Mouse (Mus musculus) R1 (cell line): ENCODE results near the gene Rab42.
A peak's percentile ranks its signal among the peaks of the same experiment; 100 is the strongest.

Source experiments
- DNase-seq: peaks from one replicate; pipeline ENCODE4 v3.0.0-alpha.2; 2018; ENCODE audit warnings: low read depth, low spot score

Rab42 gene

GRCm38 (mm10) chr4:132302939-132303479, at the start of gene Rab42:
Gene Rab42 (minus strand): TSS chr4:132303385.
- peak; percentile 87 for DNase-seq

- no peak for DNase-seq
Observed at GRCm38 (mm10) chr4:132352739-132353138, 49.6 kb upstream of the Rab42 start.

GRCm38 (mm10) chr4:132351401-132351800, 48.2 kb upstream of the Rab42 start:
- peak; percentile 66 for DNase-seq

- DNase-seq, result peak; percentile 85
Observed at GRCm38 (mm10) chr4:132350854-132351253, 47.7 kb upstream of the Rab42 start.

- peak; percentile 92 for DNase-seq
Observed at GRCm38 (mm10) chr4:132350123-132350740, 47.0 kb upstream of the Rab42 start.

GRCm38 (mm10) chr4:132349495-132350122, 46.4 kb upstream of the Rab42 start:
- DNase-seq, result peak; percentile 82

- peak; percentile 83 for DNase-seq
Observed at GRCm38 (mm10) chr4:132346661-132347060, 43.5 kb upstream of the Rab42 start.

- no peak for DNase-seq
Observed at GRCm38 (mm10) chr4:132346261-132346660, 43.1 kb upstream of the Rab42 start.

- DNase-seq, result no peak
Observed at GRCm38 (mm10) chr4:132345843-132346212, 42.6 kb upstream of the Rab42 start.

- DNase-seq, result peak; percentile 89
Observed at GRCm38 (mm10) chr4:132345135-132345842, 42.1 kb upstream of the Rab42 start.

- peak; percentile 49 for DNase-seq
Observed at GRCm38 (mm10) chr4:132344403-132345134, 41.4 kb upstream of the Rab42 start.

- DNase-seq, result no peak
Observed at GRCm38 (mm10) chr4:132341451-132341850, 38.3 kb upstream of the Rab42 start.

GRCm38 (mm10) chr4:132338943-132339342, 35.8 kb upstream of the Rab42 start:
- no peak for DNase-seq

- no peak for DNase-seq
Observed at GRCm38 (mm10) chr4:132332880-132333279, 29.7 kb upstream of the Rab42 start.

GRCm38 (mm10) chr4:132331960-132332359, 28.8 kb upstream of the Rab42 start:
- DNase-seq, result no peak

- DNase-seq, result no peak
Observed at GRCm38 (mm10) chr4:132329835-132330354, 26.7 kb upstream of the Rab42 start.

GRCm38 (mm10) chr4:132329115-132329834, 26.1 kb upstream of the Rab42 start, which contains the start of gene Trnau1ap:
Gene Trnau1ap (minus strand): TSS chr4:132329538.
- peak; percentile 95 for DNase-seq

GRCm38 (mm10) chr4:132328391-132328982, 25.3 kb upstream of the Rab42 start:
- DNase-seq, result peak; percentile 69

- no peak for DNase-seq
Observed at GRCm38 (mm10) chr4:132326481-132326880, 23.3 kb upstream of the Rab42 start.

- peak; percentile 96 for DNase-seq
Observed at GRCm38 (mm10) chr4:132315711-132316110, 12.5 kb upstream of the Rab42 start.
